ENCODE assay signal across 24 mouse cellular contexts in genomic region chr11:4262847-4263246, GRCm38 (mm10). TPM values are rescaled to one million over a fixed set of nuclear protein-coding genes. Genes with fewer than 3 reads are reported as not detected.
DNase-seq lines count a peak whose midpoint lies in the region; ATAC-seq and TF ChIP-seq lines count a peak whose summit lies in the region.
"Had no signal": no experiment of that assay in that cellular context is flagged by ENCODE, and none has a peak within 500 bp of the region (broad histone marks: within the 10 kb centered on the region; RNA-seq: fewer than 3 reads in every experiment).

No protein-coding gene starts in this region.

- H3K4me1 ChIP-seq in intestine, embryonic 15.5 days (replicated peaks) = peaks cover 67% of the 10 kb centered on the region
- H3K4me1 ChIP-seq in intestine, postnatal 0 days (replicated peaks; ENCODE audit: control insufficient read depth, insufficient read depth, low read length) = peaks cover 35% of the 10 kb centered on the region
- H3K4me1 ChIP-seq in limb, embryonic 10.5 days = peaks cover 61% of the 10 kb centered on the region

- no peak for TF ChIP-seq CTCF in intestine, postnatal 0 days (IDR thresholded peaks at IDR 0.05; ENCODE audit: low read depth)

- H3K27me3 ChIP-seq in intestine, embryonic 15.5 days (replicated peaks) = peaks cover 18% of the 10 kb centered on the region
- H3K27me3 ChIP-seq in intestine, postnatal 0 days (replicated peaks; ENCODE audit: control insufficient read depth, insufficient read depth, low read length) = no peaks in the 10 kb centered on the region
- H3K27me3 ChIP-seq in limb, embryonic 10.5 days (ENCODE audit: low read depth, poor library complexity, severe bottlenecking) = peaks cover 52% of the 10 kb centered on the region

- ATAC-seq in intestine, embryonic 15.5 days = no peak
- no peak for ATAC-seq in intestine, postnatal 0 days
- ATAC-seq: inflammation-experienced regulatory T-cells, adult 6 months; midbrain, embryonic 16.5 days had no signal

- H3K9me3 ChIP-seq in intestine, embryonic 15.5 days = no peaks in the 10 kb centered on the region
- no peaks in the 10 kb centered on the region for H3K9me3 ChIP-seq in intestine, postnatal 0 days (ENCODE audit: control insufficient read depth)
- H3K9me3 ChIP-seq in limb, embryonic 10.5 days (replicated peaks) = no peaks in the 10 kb centered on the region
- H3K9me3 ChIP-seq: hindbrain, embryonic 12.5 days; limb, embryonic 15.5 days; megakaryocyte, embryonic 14.5 days; neural tube, embryonic 15.5 days had no signal

- H3K4me3 ChIP-seq in intestine, embryonic 15.5 days (replicated peaks) = no peak overlapping the region
- no peak overlapping the region for H3K4me3 ChIP-seq in intestine, postnatal 0 days (ENCODE audit: low read depth, low read length)
- H3K4me3 ChIP-seq in limb, embryonic 10.5 days = no peak overlapping the region
- H3K4me3 ChIP-seq: gastrocnemius, adult 2 months; heart, adult 2 months; hindbrain, embryonic 12.5 days; limb, embryonic 15.5 days; megakaryocyte, embryonic 14.5 days; neural tube, embryonic 15.5 days had no signal

- 0 out of 2 replicates have a peak overlapping the region, but pooled peaks have one; percentile 17 for H3K4me2 ChIP-seq in intestine, embryonic 15.5 days (replicated peaks)
- H3K4me2 ChIP-seq in intestine, postnatal 0 days (replicated peaks; ENCODE audit: low read depth) = no peak overlapping the region; the same call in 1 of the 2 replicates
- H3K4me2 ChIP-seq: hindbrain, embryonic 12.5 days; limb, embryonic 15.5 days; neural tube, embryonic 15.5 days had no signal

- no peaks in the 10 kb centered on the region for H3K36me3 ChIP-seq in intestine, embryonic 15.5 days
- no peaks in the 10 kb centered on the region; the same call in 1 of the 2 replicates for H3K36me3 ChIP-seq in intestine, postnatal 0 days (ENCODE audit: control insufficient read depth, insufficient read depth)
- no peaks in the 10 kb centered on the region for H3K36me3 ChIP-seq in limb, embryonic 10.5 days
- H3K36me3 ChIP-seq: hindbrain, embryonic 12.5 days; limb, embryonic 15.5 days; neural tube, embryonic 15.5 days had no signal

- no peak overlapping the region for H3K9ac ChIP-seq in intestine, embryonic 15.5 days
- no peak overlapping the region for H3K9ac ChIP-seq in intestine, postnatal 0 days (ENCODE audit: low read depth, low read length)
- H3K9ac ChIP-seq: hindbrain, embryonic 12.5 days; limb, embryonic 15.5 days; neural tube, embryonic 15.5 days had no signal

- H3K27ac ChIP-seq in intestine, embryonic 15.5 days = no peak overlapping the region
- no peak overlapping the region for H3K27ac ChIP-seq in intestine, postnatal 0 days (ENCODE audit: low read depth, low read length)
- H3K27ac ChIP-seq in limb, embryonic 10.5 days = peak overlapping the region; percentile 12; the same call in 1 of the 2 replicates
- H3K27ac ChIP-seq: heart, adult 2 months; hindbrain, embryonic 12.5 days; limb, embryonic 15.5 days; neural tube, embryonic 15.5 days had no signal

- peak; percentile 26 for DNase-seq in retina, postnatal 1 day
- no peak for DNase-seq in retina, embryonic 14.5 days (ENCODE audit: low spot score)
- DNase-seq in Muller cell, postnatal 12 days (ENCODE audit: inconsistent ontology term) = peak; percentile 90
- peak; percentile 31 for DNase-seq in limb, embryonic 10.5 days (ENCODE audit: low spot score)
- no peak for DNase-seq in right cerebral cortex, postnatal 14 days
- DNase-seq in lung, postnatal 36 days = no peak
- DNase-seq: cerebellum, adult 18-20 months; cerebellum, postnatal 36 days; gastrocnemius, adult 2 months; heart, adult 2 months; layer of hippocampus, postnatal 36 days; lung, postnatal 14 days; thymus, postnatal 25 days had no signal

- 21% methylated on average over 7 of the region's 7 CpGs for WGBS in intestine, embryonic 15.5 days
- 32% methylated on average over 7 of the region's 7 CpGs for WGBS in intestine, postnatal 0 days
- WGBS in limb, embryonic 10.5 days = 18% methylated on average over 7 of the region's 7 CpGs

RNA-seq across cellular contexts. Expression of gene Lif, which starts 5.5 kb away (rescaled TPM):
- polyA plus RNA-seq in intestine, embryonic 15.5 days (2015; fragmentation: Nextera tagmentation; extraction: Ambion mirVana) = 0.62 and 0.92 TPM in 2 replicates
- 0.92 and 1.2 TPM in 2 replicates for polyA plus RNA-seq in intestine, postnatal 0 days (2015; fragmentation: Nextera tagmentation; extraction: Ambion mirVana)
- polyA plus RNA-seq in limb, embryonic 10.5 days (2016; fragmentation: Nextera tagmentation; extraction: Ambion mirVana) = 0.05 and 0.06 TPM in 2 replicates
- polyA plus RNA-seq: forebrain, embryonic 11.5 days; hindbrain, embryonic 12.5 days; liver, embryonic 16.5 days had no signal

RNA-seq across cellular contexts. Expression of gene Osm, which starts 26.6 kb away (rescaled TPM):
- polyA plus RNA-seq in intestine, embryonic 15.5 days (2015; fragmentation: Nextera tagmentation; extraction: Ambion mirVana) = 0.20 and 0.26 TPM in 2 replicates
- polyA plus RNA-seq in intestine, postnatal 0 days (2015; fragmentation: Nextera tagmentation; extraction: Ambion mirVana) = 0.08 and 0.20 TPM in 2 replicates
- polyA plus RNA-seq in limb, embryonic 10.5 days (2016; fragmentation: Nextera tagmentation; extraction: Ambion mirVana) = not detected in 2 replicates
- polyA plus RNA-seq: forebrain, embryonic 11.5 days; hindbrain, embryonic 12.5 days; neural tube, embryonic 15.5 days; testis, adult 2 months had no signal

RNA-seq across cellular contexts. Expression of gene Castor1, which starts 44.8 kb away (rescaled TPM):
- 3.1 and 4.5 TPM in 2 replicates for polyA plus RNA-seq in intestine, embryonic 15.5 days (2015; fragmentation: Nextera tagmentation; extraction: Ambion mirVana)
- 10.3 and 14.7 TPM in 2 replicates for polyA plus RNA-seq in intestine, postnatal 0 days (2015; fragmentation: Nextera tagmentation; extraction: Ambion mirVana)
- 1.8 and 2.1 TPM in 2 replicates for polyA plus RNA-seq in limb, embryonic 10.5 days (2016; fragmentation: Nextera tagmentation; extraction: Ambion mirVana)

Comparison
In these comparisons a context has a peak if more than half of its experiments do, and no peak if none do; other contexts are left out.
1. DNase-seq: peak in retina, postnatal 1 day (single experiment), Muller cell, postnatal 12 days (single experiment) and limb, embryonic 10.5 days (single experiment); none in retina, embryonic 14.5 days (single experiment), right cerebral cortex, postnatal 14 days (single experiment) and lung, postnatal 36 days (single experiment).